Mouse (Mus musculus): ENCODE results near the gene Vmn2r116. TPM values are rescaled to one million over a fixed set of nuclear protein-coding genes. Genes with fewer than 3 reads are reported as not detected.
"Not testable (repeated sequence)": the region's sequence is repeated elsewhere in the genome, so short reads cannot be mapped to it uniquely, and the experiment has no call there.

Gene Vmn2r116
- not detected in 2 replicates for polyA plus RNA-seq (2014; fragmentation: Nextera tagmentation; extraction: Ambion mirVana)

- H3K9ac ChIP-seq; H3K27me3 ChIP-seq (ENCODE audit: insufficient read depth, low read length); H3K9me3 ChIP-seq (ENCODE audit: low read depth, low read length); H3K36me3 ChIP-seq (ENCODE audit: insufficient read depth); H3K4me3 ChIP-seq (ENCODE audit: low read depth, low read length); ATAC-seq (ENCODE audit: insufficient read depth); H3K27ac ChIP-seq (ENCODE audit: low read depth); H3K4me2 ChIP-seq; DNase-seq; H3K4me1 ChIP-seq (ENCODE audit: insufficient read depth): not testable (repeated sequence)
Observed at GRCm38 (mm10) chr17:23384304-23384703, at the start of gene Vmn2r116. Vmn2r116 (plus strand) TSS chr17:23384604.

DNA sequence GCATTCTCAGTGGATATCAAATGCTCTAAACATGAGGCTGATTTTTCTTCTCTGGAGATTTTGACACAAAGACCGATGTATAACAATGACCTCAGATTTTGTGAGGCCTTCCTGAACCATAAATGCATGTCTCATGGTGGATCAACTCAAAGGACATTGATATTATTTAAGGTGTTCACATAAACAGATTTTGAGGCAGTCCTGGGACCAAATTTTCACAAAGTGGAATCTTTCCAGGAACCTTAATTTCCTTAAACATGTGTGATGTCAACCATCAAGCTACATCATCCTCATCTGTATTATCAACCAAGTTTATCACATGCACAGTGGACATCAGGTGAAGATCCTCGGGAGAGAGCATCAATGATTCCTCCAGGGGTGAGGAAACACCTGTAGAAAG lies 41.0 kb upstream of the Vmn2r116 start, which contains the start of gene Vmn2r115:
Gene Vmn2r115, plus strand, starts transcription at position 301 of the 400 bp plus-strand sequence.
- not testable (repeated sequence) for H3K27ac ChIP-seq (ENCODE audit: low read depth); H3K27me3 ChIP-seq (ENCODE audit: insufficient read depth, low read length); ATAC-seq (ENCODE audit: insufficient read depth); H3K4me3 ChIP-seq (ENCODE audit: low read depth, low read length); H3K9ac ChIP-seq; H3K4me2 ChIP-seq; H3K9me3 ChIP-seq (ENCODE audit: low read depth, low read length); DNase-seq; H3K36me3 ChIP-seq (ENCODE audit: insufficient read depth); H3K4me1 ChIP-seq (ENCODE audit: insufficient read depth)
- WGBS: 57% methylated on average over 2 of the region's 2 CpGs

DNA sequence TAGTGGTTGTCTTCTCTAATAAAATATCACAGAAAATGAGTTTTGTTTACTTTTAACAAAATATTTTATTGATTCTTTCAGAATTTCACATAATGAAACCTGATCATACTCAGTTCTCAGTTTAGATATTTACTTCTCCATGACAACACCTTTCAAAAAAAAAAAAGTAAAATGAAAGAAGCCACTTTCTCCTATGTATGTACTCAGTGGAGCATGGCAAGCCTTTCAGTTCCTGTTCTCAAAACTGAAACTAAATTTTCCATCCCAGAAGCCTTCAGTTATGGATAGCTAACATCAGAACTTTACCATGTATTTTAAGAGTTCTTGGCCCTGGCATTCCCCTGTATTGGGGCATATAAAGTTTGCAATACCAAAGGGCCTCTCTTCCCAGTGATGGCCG lies 32.8 kb upstream of the Vmn2r116 start:
- TF ChIP-seq CTCF (IDR thresholded peaks at IDR 0.05; ENCODE audit: low read depth): no peak
- DNase-seq (no peak), ATAC-seq (ENCODE audit: insufficient read depth) (no peak)
- Histone ChIP-seq H3K36me3 (ENCODE audit: insufficient read depth) (no peaks in the 10 kb centered on the region), H3K4me1 (ENCODE audit: insufficient read depth) (no peaks in the 10 kb centered on the region), H3K4me2 (no peak overlapping the region), H3K9ac (no peak overlapping the region), H3K4me3 (ENCODE audit: low read depth, low read length) (no peak overlapping the region), H3K9me3 (ENCODE audit: low read depth, low read length) (no peaks in the 10 kb centered on the region), H3K27ac (ENCODE audit: low read depth) (no peak overlapping the region), H3K27me3 (ENCODE audit: insufficient read depth, low read length) (no peaks in the 10 kb centered on the region)
- 53% methylated on average over 1 of the region's 1 CpGs for WGBS

GRCm38 (mm10) chr17:23433150-23433679 lies 48.8 kb downstream of the Vmn2r116 start:
- Histone ChIP-seq H3K4me2 (no peak overlapping the region), H3K4me1 (ENCODE audit: insufficient read depth) (no peaks in the 10 kb centered on the region), H3K27ac (ENCODE audit: low read depth) (no peak overlapping the region), H3K9me3 (ENCODE audit: low read depth, low read length) (no peaks in the 10 kb centered on the region; the same call in 1 of the 2 replicates), H3K27me3 (ENCODE audit: insufficient read depth, low read length) (no peaks in the 10 kb centered on the region), H3K4me3 (ENCODE audit: low read depth, low read length) (no peak overlapping the region), H3K9ac (no peak overlapping the region), H3K36me3 (ENCODE audit: insufficient read depth) (no peaks in the 10 kb centered on the region)
- ATAC-seq (ENCODE audit: insufficient read depth): no peak
- TF ChIP-seq CTCF (IDR thresholded peaks at IDR 0.05; ENCODE audit: low read depth): no peak
- no peak for DNase-seq
- 76% methylated on average over 6 of the region's 6 CpGs for WGBS

Other genes starting within 250 kb of the Vmn2r116 start
- 14.9 and 16.6 TPM in 2 replicates for gene Zfp40, start 191.4 kb upstream of the Vmn2r116 start, polyA plus RNA-seq (2014; fragmentation: Nextera tagmentation; extraction: Ambion mirVana)
- not detected in 2 replicates for gene Vmn2r114, start 72.1 kb upstream of the Vmn2r116 start, polyA plus RNA-seq (2014; fragmentation: Nextera tagmentation; extraction: Ambion mirVana)
- not detected in 2 replicates for gene Vmn2r115, start 40.9 kb upstream of the Vmn2r116 start, polyA plus RNA-seq (2014; fragmentation: Nextera tagmentation; extraction: Ambion mirVana)
- gene Vmn2r117, start 95.1 kb downstream of the Vmn2r116 start, polyA plus RNA-seq (2014; fragmentation: Nextera tagmentation; extraction: Ambion mirVana): not detected in 2 replicates
- 21.8 and 24.7 TPM in 2 replicates for gene Zfp213, start 179.6 kb downstream of the Vmn2r116 start, polyA plus RNA-seq (2014; fragmentation: Nextera tagmentation; extraction: Ambion mirVana)
- 12.3 and 15.6 TPM in 2 replicates for gene Zfp13, start 214.9 kb downstream of the Vmn2r116 start, polyA plus RNA-seq (2014; fragmentation: Nextera tagmentation; extraction: Ambion mirVana)
- gene Zscan10, start 216.3 kb downstream of the Vmn2r116 start, polyA plus RNA-seq (2014; fragmentation: Nextera tagmentation; extraction: Ambion mirVana): 0.53 and 0.74 TPM in 2 replicates